ENCODE assay signal across 22 mouse cellular contexts in the genomic region with DNA sequence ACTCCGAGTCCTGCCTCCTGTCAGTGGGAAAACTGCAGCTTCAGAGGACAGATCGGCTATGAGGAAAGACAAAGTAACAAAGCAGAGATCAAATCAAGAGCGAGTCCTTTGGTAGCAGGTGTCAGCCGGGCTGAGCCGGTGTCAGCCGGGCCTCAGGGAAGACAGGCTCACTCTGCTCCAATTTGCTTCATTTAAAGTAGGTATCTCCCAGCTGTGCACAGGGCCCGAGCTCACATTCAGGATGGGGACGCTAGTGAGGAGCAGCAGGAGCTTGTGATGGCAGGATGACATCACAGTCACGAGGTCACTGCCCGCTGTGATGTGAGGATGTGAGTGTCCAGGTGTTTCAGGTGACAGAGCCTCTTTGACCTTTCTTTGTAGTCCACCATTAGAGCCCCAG.
"Had no signal": no experiment of that assay in that cellular context is flagged by ENCODE, and none has a peak within 500 bp of the region (broad histone marks: within the 10 kb centered on the region; RNA-seq: fewer than 3 reads in every experiment).

No protein-coding gene starts in this region.

- DNase-seq: kidney, adult 11 months; kidney, adult 8-10 months; kidney, postnatal 10 days; kidney, postnatal 4 days; liver; lung, adult 18-20 months; lung, postnatal 10 days; lung, postnatal 36 days; right cerebral cortex, postnatal 25 days; spleen, adult 18-20 months; thymus, adult 2 months; thymus, postnatal 14 days; thymus, postnatal 4 days had no signal

- H3K4me1 ChIP-seq: kidney, embryonic 15.5 days; limb, embryonic 10.5 days; limb, embryonic 13.5 days; liver, embryonic 12.5 days; liver, embryonic 15.5 days; lung, embryonic 15.5 days; megakaryocyte, embryonic 14.5 days; midbrain, embryonic 12.5 days; stomach, embryonic 15.5 days had no signal

- H3K4me3 ChIP-seq: kidney, embryonic 15.5 days; limb, embryonic 10.5 days; limb, embryonic 13.5 days; liver, embryonic 12.5 days; liver, embryonic 15.5 days; lung, embryonic 15.5 days; megakaryocyte, embryonic 14.5 days; midbrain, embryonic 12.5 days; stomach, embryonic 15.5 days had no signal

- H3K27me3 ChIP-seq: kidney, embryonic 15.5 days; liver, embryonic 12.5 days; liver, embryonic 15.5 days; lung, embryonic 15.5 days; megakaryocyte, embryonic 14.5 days; midbrain, embryonic 12.5 days; stomach, embryonic 15.5 days had no signal

- H3K27ac ChIP-seq: kidney, embryonic 15.5 days; limb, embryonic 10.5 days; limb, embryonic 13.5 days; liver, embryonic 12.5 days; liver, embryonic 15.5 days; lung, embryonic 15.5 days; midbrain, embryonic 12.5 days; stomach, embryonic 15.5 days had no signal

- H3K4me2 ChIP-seq: kidney, embryonic 15.5 days; limb, embryonic 13.5 days; liver, embryonic 12.5 days; liver, embryonic 15.5 days; lung, embryonic 15.5 days; midbrain, embryonic 12.5 days; stomach, embryonic 15.5 days had no signal

- ATAC-seq: liver, embryonic 12.5 days had no signal

- H3K9me3 ChIP-seq: kidney, embryonic 15.5 days; limb, embryonic 10.5 days; limb, embryonic 13.5 days; liver, embryonic 12.5 days; liver, embryonic 15.5 days; lung, embryonic 15.5 days; midbrain, embryonic 12.5 days; stomach, embryonic 15.5 days had no signal

- H3K36me3 ChIP-seq: kidney, embryonic 15.5 days; limb, embryonic 10.5 days; limb, embryonic 13.5 days; liver, embryonic 12.5 days; liver, embryonic 15.5 days; lung, embryonic 15.5 days; midbrain, embryonic 12.5 days; stomach, embryonic 15.5 days had no signal

- H3K9ac ChIP-seq: kidney, embryonic 15.5 days; limb, embryonic 13.5 days; liver, embryonic 12.5 days; liver, embryonic 15.5 days; lung, embryonic 15.5 days; midbrain, embryonic 12.5 days; stomach, embryonic 15.5 days had no signal
